Mouse (Mus musculus): Measurements from ENCODE around the gene Plcb4.

Gene Plcb4

GRCm38 (mm10) chr2:135854059-135854458 lies 195.2 kb downstream of the Plcb4 start:
- no peak for DNase-seq (ENCODE audit: low spot score in 2 of 2)

- DNase-seq (ENCODE audit: low spot score in 2 of 2) = no peak
Measured at GRCm38 (mm10) chr2:135855890-135856490, 197.2 kb downstream of the Plcb4 start.

DNA sequence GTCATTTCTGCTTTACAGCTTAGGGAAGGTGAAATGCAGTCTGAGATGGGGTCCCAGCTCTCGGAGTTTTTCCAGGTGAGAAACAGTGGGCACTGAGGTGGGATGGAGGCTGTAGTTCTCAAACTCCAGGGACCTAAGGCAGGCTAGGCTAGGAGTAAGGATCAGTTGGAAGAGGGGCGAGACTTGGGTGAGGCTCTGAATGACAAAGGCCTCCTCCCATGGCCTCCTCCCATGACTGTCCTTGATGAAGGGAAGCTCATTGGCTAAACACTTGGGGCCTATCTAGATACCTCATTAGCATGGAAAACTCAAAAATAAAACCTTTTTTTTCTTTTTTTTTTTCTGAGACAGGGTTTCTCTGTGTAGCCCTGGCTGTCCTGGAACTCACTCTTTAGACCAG lies 198.0 kb downstream of the Plcb4 start:
- no peak for DNase-seq (ENCODE audit: low spot score in 2 of 2)

DNA sequence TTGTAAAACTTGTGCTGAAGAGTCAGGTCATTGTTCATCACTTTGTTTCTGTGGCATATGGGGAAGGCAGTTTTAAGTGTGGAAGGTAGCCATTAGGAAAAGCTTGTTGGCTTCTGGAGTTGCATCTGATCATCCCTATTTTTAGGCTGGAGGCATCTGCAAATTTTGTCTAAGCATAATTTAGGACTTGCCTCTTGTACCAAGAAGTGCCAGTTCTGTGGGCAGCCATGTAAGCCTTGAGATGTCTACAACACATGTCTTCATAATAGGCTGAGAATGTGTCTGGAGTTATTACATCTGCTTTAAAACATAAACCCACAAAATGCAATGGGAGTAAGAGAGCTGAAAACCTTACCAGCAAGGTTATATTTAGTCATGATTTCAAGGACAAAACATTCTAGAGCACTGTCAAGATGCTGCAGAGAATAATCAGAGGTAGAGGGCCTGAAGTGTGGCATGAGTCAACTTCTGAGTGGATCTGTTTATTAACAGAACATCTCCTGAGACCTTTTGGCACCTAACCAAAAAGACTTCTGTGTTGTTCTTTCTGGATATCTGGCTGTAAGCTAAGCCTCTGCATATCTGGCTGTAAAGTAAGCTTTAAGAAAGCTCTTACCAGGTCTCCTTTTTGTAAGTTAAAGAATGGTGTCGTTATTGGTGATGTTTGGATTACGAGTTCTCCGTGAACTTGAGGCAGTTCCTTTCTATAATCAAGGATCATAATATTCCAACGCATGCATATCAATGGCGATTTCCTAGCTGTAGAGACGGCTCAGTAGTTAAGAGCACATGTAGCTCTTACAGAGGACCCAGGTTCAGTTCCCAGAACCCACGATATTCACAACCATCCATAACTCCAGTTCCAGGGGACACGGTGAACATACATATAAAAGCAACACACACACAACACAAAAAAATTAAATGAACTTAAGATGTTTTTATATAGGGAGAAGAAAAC lies 203.0 kb downstream of the Plcb4 start:
- no peak for DNase-seq (ENCODE audit: low spot score in 2 of 2)

DNA sequence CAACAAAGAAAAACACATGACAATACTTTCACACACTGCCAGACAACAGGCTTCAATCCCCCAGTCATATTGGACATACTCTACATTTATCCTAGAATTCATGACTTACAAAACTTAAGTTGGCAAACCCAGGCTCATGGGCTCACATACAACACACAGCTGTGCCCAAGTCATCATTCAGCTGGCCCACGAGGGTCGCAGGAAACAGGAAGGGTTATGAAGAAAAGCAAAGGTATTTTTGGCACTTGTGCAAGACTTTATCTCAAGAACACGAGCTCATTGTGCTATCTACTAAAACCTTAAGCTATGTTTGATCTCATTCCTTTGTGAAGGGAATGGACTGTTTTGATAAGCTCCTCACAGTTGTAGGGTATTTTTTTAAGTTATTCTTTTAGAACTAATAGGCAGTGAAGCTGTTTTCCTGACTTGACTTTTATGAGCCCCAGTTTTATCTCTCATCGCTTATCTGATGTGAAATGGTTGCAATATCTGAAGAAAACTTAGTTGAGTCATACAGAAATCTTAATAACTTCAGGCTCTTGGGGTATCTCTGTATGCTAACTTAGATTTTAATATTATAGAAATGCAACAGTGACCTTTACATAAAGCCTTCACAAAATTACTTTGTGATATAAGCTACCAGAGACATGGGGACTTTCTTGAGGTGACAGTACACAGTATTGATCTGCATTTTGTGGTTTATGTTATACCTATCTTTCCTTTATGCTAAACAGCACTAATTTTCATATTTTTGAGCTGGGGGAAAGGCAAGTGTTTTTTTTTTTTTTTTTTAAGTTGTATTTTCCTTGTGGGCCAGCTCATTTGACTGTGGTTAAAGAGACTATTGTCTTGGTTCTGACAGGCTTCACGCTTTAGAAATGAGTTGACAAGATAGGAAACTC lies 203.9 kb downstream of the Plcb4 start:
- DNase-seq (ENCODE audit: low spot score in 2 of 2) = no peak

GRCm38 (mm10) chr2:135863391-135864076 lies 204.7 kb downstream of the Plcb4 start:
- no peak for DNase-seq (ENCODE audit: low spot score in 2 of 2)

- DNase-seq (ENCODE audit: low spot score in 2 of 2) = no peak
Measured at GRCm38 (mm10) chr2:135866421-135866820, 207.6 kb downstream of the Plcb4 start.

GRCm38 (mm10) chr2:135866838-135867237 lies 208.0 kb downstream of the Plcb4 start:
- no peak for DNase-seq (ENCODE audit: low spot score in 2 of 2)

- DNase-seq (ENCODE audit: low spot score in 2 of 2) = no peak
Measured at GRCm38 (mm10) chr2:135869637-135870036, 210.8 kb downstream of the Plcb4 start.

GRCm38 (mm10) chr2:135873146-135873545 lies 214.3 kb downstream of the Plcb4 start:
- no peak for DNase-seq (ENCODE audit: low spot score in 2 of 2)

DNA sequence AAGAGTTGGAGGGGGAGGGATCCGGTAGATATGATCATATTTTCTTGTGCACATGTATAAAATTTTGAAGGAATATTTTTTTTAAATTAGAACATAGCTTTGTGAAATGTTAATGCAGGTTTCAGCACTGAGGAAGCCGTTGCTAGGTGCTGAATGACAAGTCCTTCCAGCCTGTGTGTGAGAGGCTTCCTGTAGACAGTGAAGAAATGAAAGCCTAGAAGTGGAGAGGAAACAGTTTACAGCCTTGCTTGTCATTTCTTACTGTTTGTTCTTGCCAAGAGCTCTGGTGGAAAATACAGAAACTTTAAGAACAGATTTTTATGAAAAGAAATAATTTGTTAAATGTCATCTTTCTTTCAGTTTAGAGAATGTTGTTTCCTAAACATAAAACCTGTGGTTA lies 214.9 kb downstream of the Plcb4 start:
- no peak for DNase-seq (ENCODE audit: low spot score in 2 of 2)

DNA sequence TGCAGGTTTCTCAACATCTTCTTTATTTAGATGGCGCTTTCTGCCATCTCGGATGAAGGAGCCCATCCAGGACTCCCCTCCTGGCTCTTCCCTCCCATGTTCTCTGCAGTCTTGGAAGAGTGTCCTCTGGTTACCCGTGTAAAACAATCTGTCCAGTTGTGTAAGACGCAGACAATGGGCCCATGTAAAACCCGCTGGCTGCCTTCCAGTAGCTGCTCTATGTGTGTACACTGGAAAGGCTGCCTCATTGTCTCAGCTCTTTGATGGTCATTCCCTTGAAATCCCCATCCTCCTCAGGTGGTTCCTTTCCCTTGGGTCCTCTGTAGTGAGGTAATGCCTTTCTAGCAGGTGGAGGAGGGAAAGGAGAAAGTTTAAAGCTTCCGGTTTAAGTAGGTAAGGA lies 216.7 kb downstream of the Plcb4 start:
- peak; percentile 57 to 80 for DNase-seq (ENCODE audit: low spot score in 2 of 2)

GRCm38 (mm10) chr2:135879356-135879755 lies 220.5 kb downstream of the Plcb4 start:
- no peak for DNase-seq (ENCODE audit: low spot score in 2 of 2)

GRCm38 (mm10) chr2:135880269-135880760 lies 221.5 kb downstream of the Plcb4 start:
- DNase-seq (ENCODE audit: low spot score in 2 of 2) = no peak

- DNase-seq (ENCODE audit: low spot score in 2 of 2) = no peak
Measured at GRCm38 (mm10) chr2:135883359-135883758, 224.5 kb downstream of the Plcb4 start.

DNA sequence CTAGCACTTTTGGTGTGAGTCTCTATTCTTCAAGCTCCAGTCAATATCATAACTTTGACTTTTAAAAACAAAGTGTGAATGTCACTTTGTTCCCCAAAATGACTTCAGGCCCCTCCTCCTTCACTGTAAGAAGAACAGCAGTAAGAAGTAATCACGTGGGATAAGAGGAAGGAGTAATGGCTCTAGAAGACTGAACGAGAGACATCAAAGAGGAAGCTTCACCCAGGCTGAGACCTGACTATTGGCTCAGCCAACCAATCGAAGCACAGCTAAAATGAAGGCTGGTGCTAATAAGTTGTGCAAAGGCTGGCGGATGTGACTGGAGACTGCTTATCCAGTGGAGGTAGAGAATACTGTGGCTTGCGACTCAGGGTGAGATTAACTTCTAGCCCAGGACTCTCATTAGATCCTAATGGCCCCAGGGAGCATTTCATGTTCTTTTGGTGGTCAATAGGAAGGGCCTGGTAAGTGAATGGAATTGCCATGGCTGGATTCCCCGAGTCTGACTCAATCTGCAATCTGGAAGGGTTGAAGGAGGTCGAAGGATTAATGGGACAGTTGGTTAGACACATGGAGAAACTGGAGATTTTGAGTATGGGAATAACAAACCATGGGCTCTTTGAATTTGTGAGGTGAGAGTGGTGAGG lies 225.8 kb downstream of the Plcb4 start:
- DNase-seq (ENCODE audit: low spot score in 2 of 2) = no peak

DNA sequence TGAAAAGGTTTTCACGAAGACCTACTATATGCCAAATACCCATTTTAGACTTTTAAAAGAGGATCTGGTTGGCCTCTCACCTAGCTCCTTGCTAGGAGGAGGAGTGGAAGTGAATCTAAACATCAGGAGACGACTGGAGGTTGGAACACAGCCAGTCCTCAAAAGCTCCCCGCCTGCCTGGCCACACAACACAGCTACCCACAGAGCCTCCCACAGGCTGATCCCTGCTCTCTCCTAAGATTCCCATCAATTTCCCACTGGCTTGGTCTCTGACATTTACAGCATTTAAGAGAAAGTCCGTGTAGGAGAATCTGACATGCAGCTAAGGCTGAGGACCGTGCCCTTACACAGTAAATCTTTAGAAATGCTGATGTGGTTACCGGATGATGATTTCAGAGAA lies 226.8 kb downstream of the Plcb4 start:
- DNase-seq (ENCODE audit: low spot score in 2 of 2) = no peak

DNA sequence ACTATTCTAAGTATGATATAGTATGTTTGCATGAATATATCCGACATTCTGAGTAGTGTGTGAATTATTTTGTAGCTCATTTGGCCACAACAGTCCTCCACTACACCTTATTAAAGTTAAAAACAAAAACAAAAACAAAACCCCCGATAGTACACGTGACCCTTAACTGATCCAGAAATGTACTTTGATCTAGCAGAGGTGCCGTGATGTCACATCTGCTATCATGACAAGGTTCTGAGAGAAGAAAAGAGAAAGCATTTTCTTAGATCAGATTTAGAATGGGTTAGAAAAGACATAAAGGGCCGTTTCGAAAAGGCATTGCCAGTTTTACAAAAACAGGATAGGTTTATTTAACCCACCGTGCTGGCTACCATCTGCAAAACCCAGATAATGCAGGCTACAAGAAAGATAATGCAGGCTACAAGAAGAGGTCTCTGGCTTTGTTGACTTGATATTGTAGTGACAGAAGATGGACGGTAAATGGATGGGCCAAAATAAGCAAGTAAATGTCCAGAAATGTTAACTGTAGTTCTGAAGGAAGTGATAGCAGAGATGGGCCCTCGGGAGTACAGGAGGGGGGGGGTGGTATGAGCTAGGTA lies 227.4 kb downstream of the Plcb4 start:
- no peak for DNase-seq (ENCODE audit: low spot score in 2 of 2)

- no peak for DNase-seq (ENCODE audit: low spot score in 2 of 2)
Measured at GRCm38 (mm10) chr2:135887805-135888204, 229.0 kb downstream of the Plcb4 start.

- DNase-seq (ENCODE audit: low spot score in 2 of 2) = peak in 1 of 2 experiments; percentile 18
Measured at GRCm38 (mm10) chr2:135888206-135888605, 229.4 kb downstream of the Plcb4 start.

All from heart, adult 9 months (tissue).